Mouse (Mus musculus) MEL (cell line): ENCODE measurements around the gene Psg27.
"Not testable (repeated sequence)": the region's sequence is repeated elsewhere in the genome, so short reads cannot be mapped to it uniquely, and the experiment has no call there.

Source experiments
- CTCF ChIP-seq, 3 experiments: IDR thresholded peaks in 2 of 3; conservative IDR thresholded peaks in 1 of 3; 2 replicates each; pipeline ENCODE4 v1.5.1; 2011 to 2012; ENCODE audit warnings: low read length in 3 of 3, low read depth in 2 of 3, mild to moderate bottlenecking in 2 of 3, improper control_type of control experiment in 1 of 3, inconsistent platforms in 1 of 3, mixed read lengths in 1 of 3, moderate library complexity in 1 of 3; ENCODE audit not compliant: control insufficient read depth in 1 of 3, insufficient read depth in 1 of 3, poor library complexity in 1 of 3, severe bottlenecking in 1 of 3
- E2F4 ChIP-seq: IDR thresholded peaks from 2 replicates; pipeline ENCODE4 v1.6.1; 2011; ENCODE audit warnings: low read depth, low read length, improper control_type of control experiment, borderline replicate concordance
- EP300 ChIP-seq, 2 experiments: IDR thresholded peaks; 2 replicates each; pipeline ENCODE4 v1.6.1; 2011; ENCODE audit warnings: improper control_type of control experiment in 2 of 2, low read length in 2 of 2, low read depth in 1 of 2, mild to moderate bottlenecking in 1 of 2
- POLR2A ChIP-seq, 2 experiments: IDR thresholded peaks; 2 replicates each; pipeline ENCODE4 v1.6.1; 2011 to 2012; ENCODE audit warnings: low read length in 2 of 2, mild to moderate bottlenecking in 2 of 2, control low read depth in 1 of 2, improper control_type of control experiment in 1 of 2, low read depth in 1 of 2, moderate library complexity in 1 of 2; ENCODE audit not compliant: control insufficient read depth in 1 of 2, insufficient read depth in 1 of 2, poor library complexity in 1 of 2

GRCm38 (mm10) chr7:18616401-18616800 is 49.3 kb upstream of the Psg27 start, which contains the start of gene Psg23:
- not testable (repeated sequence) for TF ChIP-seq EP300 (IDR thresholded peaks at IDR 0.05; ENCODE audit: low read depth in 1 of 2, low read length in 2 of 2); CTCF (IDR thresholded peaks at IDR 0.05 in 2 of 3, conservative IDR thresholded peaks at IDR 0.05 in 1 of 3; ENCODE audit: control insufficient read depth in 1 of 3, insufficient read depth in 1 of 3, low read depth in 2 of 3, low read length in 3 of 3, poor library complexity in 1 of 3, severe bottlenecking in 1 of 3); POLR2A (IDR thresholded peaks at IDR 0.05; ENCODE audit: control insufficient read depth in 1 of 2, insufficient read depth in 1 of 2, low read depth in 1 of 2, low read length in 2 of 2, poor library complexity in 1 of 2); E2F4
